Mouse (Mus musculus) hematopoietic stem cell, adult 5-6 weeks (primary cell): Measurements from ENCODE around the gene Sipa1. TPM values are rescaled to one million over a fixed set of nuclear protein-coding genes. Genes with fewer than 3 reads are reported as not detected.
"Not testable (repeated sequence)": the region's sequence is repeated elsewhere in the genome, so short reads cannot be mapped to it uniquely, and the experiment has no call there.

Source experiments
- ATAC-seq, 2 experiments: fragments of 125-278 bp in 1 of 2; replicated peaks in 1 of 2; 2 replicates each; pipeline ENCODE4 v1.8.0; 2016 to 2017; ENCODE audit warnings: inconsistent platforms in 2 of 2, mild to moderate bottlenecking in 2 of 2, moderate number of reproducible peaks in 2 of 2, low read depth in 1 of 2, moderate TSS enrichment in 1 of 2; ENCODE audit not compliant: low FRiP score in 2 of 2, poor library complexity in 2 of 2, severe bottlenecking in 2 of 2, insufficient read depth in 1 of 2, low TSS enrichment in 1 of 2
- total RNA-seq: library from RNA; stranded (forward); fragments of 172-1452, 232-1000 nt; gene quantifications from 2 replicates; pipeline ENCODE4 v1.2.3, GENCODE M21; 2017

Sipa1 gene
- total RNA-seq, 1 experiment from 2014 or later = 33.8 TPM

- ATAC-seq = peak; percentile 73 to 75
Observed at GRCm38 (mm10) chr19:5688200-5689087, 24.9 kb upstream of the Sipa1 start, which contains the start of the genes Map3k11 and Pcnx3. Gene Map3k11 (plus strand): TSS chr19:5688742. Gene Pcnx3 (minus strand): TSS chr19:5688908.

GRCm38 (mm10) chr19:5687738-5688137, 24.2 kb upstream of the Sipa1 start:
- no peak for ATAC-seq

GRCm38 (mm10) chr19:5686954-5687353, 23.4 kb upstream of the Sipa1 start:
- ATAC-seq = not testable (repeated sequence)

- ATAC-seq = no peak
Observed at GRCm38 (mm10) chr19:5686437-5686836, 22.9 kb upstream of the Sipa1 start.

GRCm38 (mm10) chr19:5685861-5686260, 22.4 kb upstream of the Sipa1 start:
- no peak for ATAC-seq

- ATAC-seq = no peak
Observed at GRCm38 (mm10) chr19:5685431-5685830, 21.9 kb upstream of the Sipa1 start.

GRCm38 (mm10) chr19:5684985-5685384, 21.5 kb upstream of the Sipa1 start:
- ATAC-seq = no peak

- ATAC-seq = no peak
Observed at GRCm38 (mm10) chr19:5684236-5684635, 20.7 kb upstream of the Sipa1 start.

- ATAC-seq = no peak
Observed at GRCm38 (mm10) chr19:5680432-5680831, 16.9 kb upstream of the Sipa1 start.

GRCm38 (mm10) chr19:5668372-5668771, 4.9 kb upstream of the Sipa1 start:
- ATAC-seq = no peak

GRCm38 (mm10) chr19:5666386-5666785, 2.9 kb upstream of the Sipa1 start:
- ATAC-seq = no peak

- no peak for ATAC-seq
Observed at GRCm38 (mm10) chr19:5665465-5665864, 2.0 kb upstream of the Sipa1 start.

GRCm38 (mm10) chr19:5664669-5665257, 1.3 kb upstream of the Sipa1 start:
- no peak for ATAC-seq

GRCm38 (mm10) chr19:5662310-5662709, 1.2 kb downstream of the Sipa1 start:
- no peak for ATAC-seq

- peak; percentile 56 to 61 for ATAC-seq
Observed at GRCm38 (mm10) chr19:5660942-5661751, 2.4 kb downstream of the Sipa1 start.

GRCm38 (mm10) chr19:5654720-5655298, 8.7 kb downstream of the Sipa1 start:
- no peak for ATAC-seq

- no peak for ATAC-seq
Observed at GRCm38 (mm10) chr19:5653969-5654719, 9.4 kb downstream of the Sipa1 start.
